Mouse (Mus musculus) induced T-regulatory cell, adult 2 months (primary cell): Measurements from ENCODE around the gene Erbin.

Experiments
- DNase-seq: peaks from one replicate; pipeline ENCODE4 v3.0.0-alpha.2; 2012; ENCODE audit warnings: low read depth

Erbin gene

DNA sequence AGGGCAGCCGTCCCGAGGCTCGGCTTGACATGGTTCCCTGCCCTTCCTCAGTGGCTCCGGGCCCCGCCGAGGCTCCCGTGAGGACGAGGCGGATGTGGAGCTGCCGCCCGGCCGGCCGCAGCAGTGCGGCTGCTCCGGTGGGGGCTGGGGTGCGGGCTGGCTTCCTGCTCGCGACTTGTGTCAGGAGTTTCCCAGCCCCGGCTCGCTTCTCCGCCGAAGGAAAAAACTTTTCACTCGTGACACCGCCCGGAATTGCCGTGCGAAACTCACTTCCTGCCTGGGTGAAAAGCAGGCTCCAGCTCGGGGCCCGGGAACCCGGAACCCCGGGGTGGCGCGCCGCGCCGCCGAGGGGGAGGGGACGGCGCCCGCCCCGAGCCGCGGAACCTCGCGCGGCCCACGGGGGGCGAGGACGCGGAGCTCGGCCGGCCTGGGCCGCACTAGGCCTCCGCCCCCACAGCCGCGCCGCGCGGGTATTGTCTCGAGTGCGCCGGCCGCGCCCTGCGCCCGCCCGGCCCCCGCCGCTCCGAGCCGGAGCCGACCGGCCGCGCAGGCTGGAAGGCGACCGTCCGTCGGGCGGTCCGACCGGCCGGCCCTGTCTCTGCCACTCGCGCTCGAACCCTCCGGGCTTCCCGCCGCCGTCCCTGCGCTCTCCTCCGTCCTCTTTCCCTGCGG, at the start of gene Erbin:
Erbin (minus strand) TSS at position 254 of the 672 bp plus-strand sequence.
- peak; percentile 93 for DNase-seq

DNA sequence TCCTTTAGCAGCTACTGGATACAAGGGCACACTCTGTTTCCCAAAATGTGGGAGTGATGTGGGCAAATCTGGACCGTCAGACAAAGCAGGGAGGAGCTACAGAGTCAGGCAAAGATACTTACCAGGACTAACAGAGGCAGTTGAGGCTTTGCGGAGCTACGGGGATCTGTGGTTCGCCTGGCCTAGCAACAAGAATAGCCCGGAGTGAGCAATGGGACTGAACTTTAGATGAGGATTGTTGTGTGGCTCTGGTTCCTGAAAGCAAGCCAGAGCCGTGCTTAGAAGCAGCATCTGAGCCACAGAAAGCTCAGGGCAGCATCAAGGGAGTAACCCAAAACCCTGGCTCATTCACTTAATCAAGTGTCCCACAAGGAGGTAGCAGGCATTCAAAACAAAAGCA, 49.6 kb upstream of the Erbin start:
- DNase-seq = no peak

DNA sequence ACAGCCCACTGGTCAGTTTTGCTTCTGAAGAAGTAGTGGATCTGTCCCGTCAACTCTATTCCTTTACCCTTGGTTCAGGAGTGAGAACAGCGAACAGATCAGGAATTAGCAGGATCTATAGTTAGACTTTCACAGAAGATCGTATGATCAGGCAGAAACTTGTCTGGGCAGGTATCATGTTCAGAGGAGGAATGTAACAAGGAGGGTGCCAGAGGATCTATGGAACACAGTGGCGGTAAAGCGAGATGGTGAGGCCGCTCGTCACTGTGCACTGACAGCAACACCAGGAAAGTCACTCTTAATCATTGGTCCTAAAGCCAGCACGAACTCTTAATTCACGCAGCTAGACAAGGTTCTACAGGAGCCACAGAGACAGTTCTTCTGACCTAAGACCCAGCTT, 47.7 kb upstream of the Erbin start:
- no peak for DNase-seq

DNA sequence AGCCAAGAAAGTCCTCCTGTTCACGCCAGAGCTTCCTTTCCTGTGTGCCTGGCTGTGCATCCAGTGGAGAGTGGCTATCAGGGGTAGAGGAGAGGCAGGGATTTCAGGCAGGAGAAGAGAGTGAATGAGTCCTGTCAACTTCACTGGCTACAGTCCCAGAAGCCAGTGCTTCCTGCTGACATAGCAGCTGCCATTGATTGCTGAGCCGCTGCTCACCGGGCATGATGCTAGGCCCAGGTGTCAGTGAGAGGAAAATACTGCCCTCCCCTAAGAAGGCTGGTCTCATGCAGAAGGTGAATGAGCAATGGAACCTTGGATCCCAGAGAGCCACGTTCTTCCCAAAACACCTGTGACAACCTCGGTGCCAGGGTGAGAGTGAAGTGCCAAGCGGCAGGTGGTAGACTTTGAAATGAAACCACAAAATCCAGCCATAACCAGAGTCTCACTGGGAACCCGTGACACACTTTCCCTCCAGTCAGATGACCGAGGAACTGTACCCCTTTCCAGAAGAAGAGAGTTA, 46.4 kb upstream of the Erbin start:
- DNase-seq = no peak

DNA sequence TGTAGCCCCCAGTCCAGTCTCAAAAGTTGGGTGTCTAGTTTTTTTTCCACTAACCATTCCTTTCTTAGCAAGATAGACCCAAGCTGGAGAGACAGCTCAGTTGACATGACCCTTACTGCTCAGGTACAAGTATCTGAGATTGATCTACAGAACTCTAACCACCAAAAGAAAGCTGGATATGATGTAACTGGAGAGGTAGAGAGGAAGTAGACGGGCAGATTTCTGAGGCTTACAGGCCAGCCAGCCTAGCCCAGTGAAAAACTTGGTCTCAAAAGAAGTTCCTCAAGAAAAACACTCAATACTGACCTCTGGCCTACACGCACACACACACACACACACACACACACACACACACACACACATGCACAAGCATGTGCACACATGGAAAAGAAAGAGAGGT, 44.9 kb upstream of the Erbin start:
- no peak for DNase-seq

DNA sequence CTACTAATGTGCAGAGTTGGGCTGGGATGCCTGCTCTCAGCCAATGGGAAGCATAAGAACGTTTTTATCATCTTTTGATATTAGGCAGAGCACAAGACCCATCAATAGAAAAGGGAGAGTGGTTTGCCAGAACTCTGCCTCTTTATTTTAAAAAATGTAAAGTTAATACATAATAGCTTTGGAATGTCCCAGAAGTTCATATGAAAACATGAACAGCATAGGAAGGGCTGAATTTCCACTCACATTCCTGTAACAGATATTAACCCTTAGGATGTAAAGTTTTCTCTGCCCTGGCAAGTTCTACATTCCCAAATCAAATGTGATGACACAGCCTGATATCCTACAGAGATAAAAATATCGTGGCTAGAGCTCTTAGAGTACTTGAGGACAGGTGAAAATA, 42.8 kb upstream of the Erbin start:
- no peak for DNase-seq

DNA sequence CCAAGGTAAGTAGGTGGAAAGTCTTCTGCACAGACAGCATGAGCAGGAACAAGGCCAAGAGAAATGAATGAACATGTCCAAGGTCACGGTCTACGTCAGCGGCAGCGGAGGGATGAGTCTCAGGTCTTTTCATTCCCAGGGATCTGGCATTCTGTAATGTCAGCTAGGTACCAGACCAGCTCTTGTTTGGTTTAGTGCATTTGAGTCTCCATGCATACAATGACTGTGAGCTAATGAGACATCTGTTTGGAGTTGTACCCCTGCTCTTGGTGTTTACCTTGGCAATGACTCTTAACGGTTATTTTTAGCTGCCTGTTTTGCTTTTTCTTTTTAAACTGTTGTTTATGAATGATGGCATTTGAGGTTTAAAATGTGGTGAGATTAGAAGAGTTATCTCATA, 39.5 kb upstream of the Erbin start:
- DNase-seq = peak; percentile 7

DNA sequence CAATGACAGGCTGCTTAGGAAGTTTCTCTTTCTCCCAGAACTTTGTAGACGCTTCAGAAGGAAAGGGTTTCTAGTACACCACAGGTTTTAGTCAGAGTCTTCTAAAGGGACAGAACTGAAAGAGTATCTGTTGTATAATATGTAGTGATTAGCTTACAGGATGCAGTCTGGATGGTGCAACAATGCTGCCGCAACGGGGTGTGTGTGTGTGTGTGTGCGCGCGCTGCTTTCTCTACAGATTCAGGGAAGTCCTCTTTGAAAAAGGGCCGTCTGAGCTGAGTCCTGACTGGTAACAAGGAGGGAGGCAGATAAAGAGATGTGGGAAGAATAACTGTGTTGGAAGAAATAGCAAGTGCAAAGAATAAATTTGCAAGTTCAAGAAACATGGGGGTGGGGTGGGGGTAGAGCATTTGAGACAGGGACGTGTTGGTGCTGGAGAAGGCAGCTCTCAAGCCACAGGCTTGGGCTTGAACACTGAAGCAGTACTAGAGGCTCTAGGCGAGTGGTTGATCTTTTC, 38.4 kb upstream of the Erbin start:
- no peak for DNase-seq

DNA sequence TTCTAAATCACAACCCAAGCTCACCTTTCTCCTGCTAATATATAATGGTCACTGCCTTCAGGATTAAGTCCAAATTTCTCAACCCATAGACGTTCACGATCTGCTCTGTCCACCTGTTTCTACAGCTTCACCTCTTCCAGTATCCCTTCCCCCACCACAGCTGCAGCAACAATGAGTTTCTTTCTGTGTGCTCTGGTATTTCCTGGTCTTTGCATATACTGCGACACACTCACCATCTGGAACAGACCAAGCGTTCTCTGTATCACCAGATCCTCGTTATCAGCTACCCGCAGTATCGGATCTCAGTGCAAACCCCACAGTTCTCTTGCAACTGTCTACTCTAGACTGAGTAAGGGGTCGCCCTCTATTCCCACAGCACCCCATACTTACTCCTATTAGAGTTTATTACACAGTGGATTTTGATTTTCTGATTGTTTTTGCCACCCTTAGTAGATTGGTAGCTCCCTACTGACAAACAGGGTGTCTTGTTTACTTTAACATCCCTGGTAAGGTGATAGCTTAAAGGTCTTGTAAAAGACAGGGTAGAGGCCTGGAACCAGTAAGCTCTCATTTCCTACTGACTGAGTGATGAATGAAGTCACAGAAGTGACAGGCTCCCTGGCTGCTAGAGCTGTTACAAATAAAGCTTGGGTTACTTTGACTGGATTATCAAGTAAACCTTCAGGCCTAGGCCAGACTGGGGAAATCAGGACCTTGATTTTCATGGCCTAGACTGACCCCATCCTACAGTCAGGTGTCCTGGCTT, 37.0 kb upstream of the Erbin start:
- peak; percentile 10 for DNase-seq

DNA sequence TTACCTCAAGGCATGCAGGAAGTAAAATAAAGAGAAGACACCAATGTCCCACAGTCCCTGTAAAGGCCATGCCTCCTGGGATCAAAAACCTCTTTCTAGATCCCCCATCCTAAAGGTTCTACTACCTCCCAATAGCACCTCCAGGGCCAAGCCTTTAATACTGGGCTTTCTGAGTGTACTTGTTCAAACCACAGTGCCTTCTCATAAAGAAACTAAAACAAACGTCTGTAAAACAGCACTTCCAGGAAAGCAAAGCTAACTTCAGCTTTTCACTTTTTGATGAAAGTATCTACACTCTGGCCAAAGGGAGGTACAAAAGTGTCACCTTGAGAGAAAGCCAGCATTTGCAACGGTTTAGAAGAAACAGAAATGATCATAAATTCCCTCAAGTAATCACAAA, 35.3 kb upstream of the Erbin start:
- peak; percentile 29 for DNase-seq

DNA sequence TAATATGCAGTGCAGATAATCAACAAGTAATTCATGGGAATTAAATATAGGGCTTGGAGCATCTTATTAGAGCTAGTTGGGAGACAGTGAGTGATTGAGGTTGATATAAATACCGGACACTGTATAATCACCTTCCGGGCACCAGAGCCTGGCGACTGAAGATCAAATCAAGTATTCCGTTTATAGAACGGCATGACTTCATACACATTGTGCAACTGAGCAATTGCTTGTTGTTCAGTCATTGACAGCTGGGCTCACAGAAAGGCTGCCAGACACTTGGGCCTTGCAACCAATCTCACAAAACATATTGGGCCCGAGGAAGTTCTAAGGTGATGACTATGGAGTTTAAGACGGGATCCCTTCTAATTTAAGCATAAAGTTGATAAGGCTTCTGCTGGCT, 31.1 kb upstream of the Erbin start:
- no peak for DNase-seq

DNA sequence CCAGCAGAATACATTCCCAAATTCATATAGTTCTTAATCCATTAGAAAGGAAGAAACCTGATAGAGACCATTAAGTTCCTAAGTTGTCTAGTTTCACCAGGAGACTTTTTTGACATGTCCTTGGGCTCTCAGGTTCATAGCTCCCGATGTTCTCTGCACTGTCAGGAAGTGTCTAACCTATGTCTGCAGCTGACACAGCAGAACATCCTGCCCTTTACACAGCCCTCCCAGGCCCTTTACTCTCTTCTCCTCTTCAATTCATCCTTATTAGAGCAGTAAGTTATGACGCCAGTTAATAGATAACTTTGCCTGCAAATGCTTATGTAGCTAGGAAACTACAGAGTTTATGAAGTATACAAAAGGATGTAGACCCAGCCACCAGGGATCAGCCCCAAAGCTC, 20.5 kb upstream of the Erbin start:
- DNase-seq = no peak

DNA sequence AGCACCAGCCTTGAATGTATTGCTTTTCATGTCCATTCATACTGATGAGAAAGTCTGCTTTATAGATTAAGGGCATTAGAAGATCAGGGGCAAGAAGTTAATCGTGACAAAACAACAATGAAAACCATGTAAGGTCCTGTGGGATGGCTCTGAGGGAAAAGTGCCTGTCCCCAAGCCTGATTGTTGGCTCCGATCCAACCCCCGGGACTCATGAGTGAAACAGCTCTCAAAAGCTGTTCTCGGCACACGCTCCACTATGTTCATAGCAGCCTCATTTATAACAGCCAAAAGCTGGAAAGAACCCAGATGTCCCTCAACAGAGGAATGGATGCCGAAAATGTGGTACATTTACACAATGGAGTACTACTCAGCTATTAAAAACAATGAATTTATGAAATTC, 4.3 kb upstream of the Erbin start:
- DNase-seq = no peak

DNA sequence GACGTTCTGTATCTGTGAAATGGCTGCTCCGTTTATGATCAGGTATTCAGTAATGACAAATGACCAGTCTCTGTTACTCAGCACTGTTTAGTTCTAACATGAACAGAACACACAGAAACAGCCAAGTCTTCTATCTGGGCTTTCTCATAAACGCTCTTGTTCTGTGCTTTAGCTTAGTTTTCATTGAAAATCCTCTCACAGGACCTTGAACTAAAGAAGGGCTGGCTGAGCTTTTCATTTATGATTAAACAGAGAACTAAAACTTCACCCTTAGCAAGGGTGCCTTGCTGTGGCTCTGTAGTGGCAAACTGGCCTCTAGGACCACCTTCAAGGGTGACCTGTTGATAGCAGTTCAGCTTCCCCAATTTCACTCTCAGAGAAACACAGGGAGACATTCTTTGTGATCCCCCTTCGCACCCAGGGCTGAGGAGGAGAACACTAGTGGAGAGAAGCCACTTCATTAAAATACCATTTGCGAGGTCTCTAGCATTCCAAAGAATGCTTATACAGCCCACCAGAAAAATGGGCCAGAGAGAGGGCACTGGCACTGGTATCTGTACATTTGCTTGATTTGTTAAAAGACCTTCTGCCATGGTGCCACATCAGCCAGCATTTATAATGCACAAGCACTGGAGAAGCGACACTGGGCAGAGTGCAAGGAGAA, 3.2 kb upstream of the Erbin start:
- DNase-seq = no peak

DNA sequence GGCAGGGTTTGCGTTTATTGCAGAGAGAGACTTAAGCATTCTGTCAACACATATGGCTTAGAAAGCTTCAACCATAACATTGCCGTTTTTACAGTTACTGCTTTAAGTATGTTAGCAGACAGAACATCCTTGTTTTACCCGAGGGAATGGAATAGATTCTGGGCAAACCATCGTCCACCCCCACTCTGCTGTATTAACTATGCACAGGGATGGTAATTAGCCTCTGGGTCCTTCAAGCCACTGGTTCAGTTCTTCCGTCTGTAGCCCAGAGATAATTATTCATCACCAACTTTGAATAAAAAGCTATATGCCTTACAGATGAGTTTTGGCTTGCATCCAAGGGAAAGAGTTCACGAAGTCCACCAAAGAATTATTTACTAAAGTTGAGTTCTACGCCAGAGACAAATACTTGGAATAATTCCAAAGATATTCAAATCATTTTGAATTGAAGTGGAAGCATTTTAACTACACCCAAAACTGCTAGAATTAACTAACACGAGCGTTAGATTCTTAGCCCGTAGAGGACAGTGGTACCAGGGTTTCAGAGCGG, 1.6 kb upstream of the Erbin start:
- no peak for DNase-seq

DNA sequence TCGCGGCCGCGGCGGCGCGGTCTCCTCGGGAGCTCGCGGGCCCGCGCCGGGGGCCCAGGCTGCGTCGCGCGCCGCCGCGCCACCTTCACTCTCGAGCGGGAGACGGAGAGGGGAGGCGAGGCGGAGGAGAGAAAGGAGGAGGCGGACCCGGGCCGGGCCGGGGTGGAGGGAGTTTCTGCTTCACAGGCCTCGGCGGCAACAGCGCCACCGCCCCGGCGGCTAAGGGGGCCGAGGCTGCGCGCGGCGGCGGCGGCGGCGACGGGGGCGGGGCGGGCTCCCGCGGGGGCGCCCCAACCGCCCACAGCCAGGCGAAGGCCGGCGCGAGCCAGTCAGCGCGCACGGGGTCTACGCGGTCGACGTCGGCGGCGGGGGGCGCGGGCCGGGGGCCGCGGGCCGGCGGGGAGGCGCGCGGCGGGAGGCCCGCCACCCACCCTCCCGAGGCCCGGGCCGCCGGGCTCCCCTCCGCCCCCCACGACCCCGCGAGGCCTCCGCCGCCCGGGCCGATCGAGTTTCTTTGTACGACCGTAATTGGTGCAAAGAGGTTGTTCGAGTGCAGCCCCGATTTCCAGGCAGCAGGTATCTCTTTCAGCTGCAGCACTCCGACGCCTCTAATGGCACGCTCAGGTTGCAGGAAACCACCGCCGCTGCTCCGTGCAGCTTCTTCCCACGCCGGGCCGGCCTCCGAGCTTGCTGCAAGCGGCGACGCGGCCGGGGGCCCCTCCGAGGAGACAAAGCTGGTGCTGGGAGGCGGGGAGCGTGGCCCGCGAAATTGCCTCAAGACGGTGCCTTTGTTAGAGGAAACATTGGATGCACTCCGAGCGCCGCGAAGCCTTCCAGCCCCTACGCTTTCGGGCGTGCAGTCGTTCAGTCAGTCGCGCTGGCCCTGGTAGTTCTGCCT, 868 bp upstream of the Erbin start:
- peak; percentile 87 for DNase-seq

DNA sequence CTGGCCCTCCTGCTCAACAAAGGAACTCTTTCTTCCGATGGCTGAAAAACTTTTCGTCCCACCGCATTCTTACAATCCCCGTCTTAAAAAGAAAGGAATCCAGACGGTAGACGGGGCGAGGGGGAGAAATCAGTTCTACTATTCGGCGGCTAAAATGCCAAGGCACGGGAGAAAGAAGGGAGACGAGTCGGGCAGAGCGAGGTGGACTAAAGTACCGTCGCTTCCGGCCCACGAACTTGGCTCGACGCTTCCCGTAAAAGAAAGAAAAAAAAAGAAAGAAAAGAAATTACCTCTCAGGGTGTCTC, 406 bp downstream of the Erbin start:
- no peak for DNase-seq

DNA sequence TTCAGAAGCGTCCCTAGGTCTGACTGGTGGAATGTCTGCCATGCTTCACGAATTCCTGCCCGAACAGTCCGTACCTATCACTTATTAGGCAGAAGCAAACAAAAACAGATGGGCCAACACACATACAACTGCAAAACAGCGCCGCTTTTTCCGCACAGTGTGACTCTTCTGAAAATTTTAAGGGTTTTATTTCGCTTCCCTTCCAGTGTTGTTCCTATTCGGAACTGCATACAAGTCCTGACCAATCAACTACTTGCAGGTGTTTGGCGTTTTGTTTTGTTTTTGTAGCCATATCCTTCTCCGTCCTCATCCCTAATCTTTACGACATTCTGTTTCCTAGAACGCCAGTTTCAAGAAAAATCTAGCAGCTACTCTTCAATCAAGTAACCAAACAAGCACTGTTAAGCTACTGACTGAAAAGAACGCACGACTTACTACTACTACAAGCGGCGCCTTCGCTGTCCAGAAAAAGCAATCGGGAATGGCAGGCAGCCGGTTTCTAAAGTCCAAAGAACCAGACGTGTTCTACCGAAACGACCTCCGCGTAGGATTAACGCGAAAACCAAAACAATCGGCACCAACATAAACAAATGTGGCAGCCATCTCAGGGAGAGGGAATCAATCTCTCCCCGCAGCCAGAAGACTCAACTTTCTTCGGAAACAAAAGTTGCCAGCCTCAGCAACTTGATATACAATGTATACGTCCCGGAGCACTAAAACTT, 919 bp downstream of the Erbin start:
- peak; percentile 73 for DNase-seq

DNA sequence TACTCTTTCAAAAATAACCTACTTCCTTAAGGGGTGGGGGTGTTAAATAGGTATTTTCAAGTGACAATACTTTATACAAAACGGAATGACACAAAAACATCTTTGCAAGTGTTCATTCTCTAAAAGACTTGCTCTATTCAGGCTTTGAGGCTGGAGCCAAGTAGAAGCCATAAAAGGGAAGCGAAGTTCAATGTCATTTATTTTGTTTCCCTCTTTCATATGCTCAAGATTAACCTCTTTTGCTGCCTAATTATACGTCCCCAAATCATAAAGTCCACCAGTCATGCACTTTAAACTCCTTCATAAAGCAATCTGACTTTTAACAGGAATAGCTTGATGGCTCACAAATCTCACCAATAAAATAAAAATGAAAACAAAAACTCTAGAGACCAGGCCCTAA, 1.9 kb downstream of the Erbin start:
- no peak for DNase-seq

DNA sequence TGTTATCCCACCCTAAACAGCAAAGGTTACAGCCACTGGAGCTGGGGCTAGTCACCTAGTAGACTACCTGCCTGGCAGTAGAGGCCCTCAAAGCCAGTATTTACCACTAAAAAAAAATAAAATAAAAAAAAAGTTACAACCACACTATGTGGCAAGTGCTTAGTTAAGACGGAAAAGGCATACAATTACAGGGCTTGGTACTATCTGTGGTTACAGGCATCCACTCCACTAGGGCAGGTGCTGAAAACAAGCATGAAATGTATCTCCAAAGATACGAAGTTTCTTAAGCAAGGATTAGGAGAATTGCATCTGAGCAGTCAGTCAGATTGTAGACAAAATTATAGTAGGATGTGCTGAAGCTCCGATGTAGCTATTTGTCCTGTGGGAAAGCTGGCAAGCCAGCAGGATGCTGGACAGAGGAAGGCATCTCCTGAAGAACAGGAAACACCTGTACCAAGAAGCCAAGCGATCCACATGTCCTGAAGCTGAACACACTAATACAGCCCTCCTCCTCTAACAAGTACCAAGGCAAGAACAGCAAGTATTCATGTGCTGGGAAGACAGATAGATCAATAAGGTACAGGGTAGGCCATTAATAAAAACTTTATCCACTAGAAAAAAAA, 6.1 kb downstream of the Erbin start:
- DNase-seq = no peak

DNA sequence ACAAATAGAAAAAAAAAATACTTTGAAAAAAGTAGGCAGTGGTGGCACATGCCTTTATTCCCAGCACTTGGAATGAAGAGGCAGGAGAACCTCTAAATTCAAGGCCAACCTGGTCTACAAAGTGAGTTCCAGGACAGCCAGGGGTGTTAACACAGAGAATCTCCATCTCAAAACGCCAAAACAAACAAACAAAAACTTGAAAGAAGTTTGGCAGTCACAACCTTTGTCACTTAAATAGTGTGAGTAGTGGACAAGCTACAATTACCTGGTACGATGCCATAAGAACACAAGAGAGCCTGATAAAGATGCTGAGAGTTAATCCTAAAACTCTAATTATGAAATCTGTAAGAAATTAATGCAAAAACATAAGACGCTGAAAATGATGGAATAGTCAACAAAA, 8.0 kb downstream of the Erbin start:
- no peak for DNase-seq
